Mouse (Mus musculus) heart, adult 2 months (tissue): ENCODE measurements at regions not wholly inside any gene's neighbourhood (a gene's known extent, or its start where the extent isn't known, plus 50 kb on each side); places are given as distances from the start of the nearest gene placed in this dataset.

Experiments used
- DNase-seq, 2 experiments: peaks; one replicate each; pipeline ENCODE4 v3.0.0; 2021
- H3K27ac ChIP-seq: fragments of 200-600 bp; 2 replicates; pipeline ENCODE4 v1.8.1; 2022
- H3K27me3 ChIP-seq: fragments of 200-500 bp; 2 replicates; pipeline ENCODE4 v1.6.1; 2012; ENCODE audit warnings: mild to moderate bottlenecking, low read length, inconsistent platforms, mixed read lengths; ENCODE audit not compliant: control insufficient read depth, insufficient read depth
- H3K36me3 ChIP-seq: fragments of 200-500 bp; 2 replicates; pipeline ENCODE4 v1.6.1; 2012; ENCODE audit warnings: low read length, inconsistent platforms; ENCODE audit not compliant: control insufficient read depth, insufficient read depth
- H3K4me1 ChIP-seq: fragments of 200-500 bp; 2 replicates; pipeline ENCODE4 v1.6.1; 2011; ENCODE audit warnings: low read length; ENCODE audit not compliant: control insufficient read depth, insufficient read depth
- H3K4me3 ChIP-seq: fragments of 200-600 bp; 2 replicates; pipeline ENCODE4 v1.8.1; 2022
- H3K79me2 ChIP-seq: fragments of 200-500 bp; replicated peaks from 2 replicates; pipeline ENCODE4 v1.6.1; 2012; ENCODE audit warnings: mild to moderate bottlenecking, inconsistent platforms, low read length, moderate library complexity, mixed read lengths; ENCODE audit not compliant: control insufficient read depth, insufficient read depth
- H3K9ac ChIP-seq: fragments of 200-500 bp; 2 replicates; pipeline ENCODE4 v1.6.1; 2012; ENCODE audit warnings: low read depth, mild to moderate bottlenecking, control low read depth, inconsistent platforms, low read length, mixed read lengths
- CTCF ChIP-seq: fragments of 200-600 bp; IDR thresholded peaks from 2 replicates; pipeline ENCODE4 v1.8.1; 2022; ENCODE audit warnings: antibody characterized with exemption, mild to moderate bottlenecking, moderate library complexity
- EP300 ChIP-seq: fragments of 200-500 bp; IDR thresholded peaks from 2 replicates; pipeline ENCODE4 v1.6.1; 2011; ENCODE audit warnings: low read depth, low read length, control low read depth; ENCODE audit not compliant: insufficient read depth
- POLR2A ChIP-seq: fragments of 200-500 bp; IDR thresholded peaks from 2 replicates; pipeline ENCODE4 v1.6.1; 2011; ENCODE audit warnings: mild to moderate bottlenecking, low read depth, low read length, control low read depth; ENCODE audit not compliant: insufficient read depth
- WGBS: fragments of 180-500 bp; shearing (Covaris S2); methylation state at CpG from one replicate; pipeline ENCODE4 v1.1.7; 2018; 5-methylcytosine and 5-hydroxymethylcytosine counted together
- intact Hi-C: fragments of 180-260 bp; cut with DNase I; formaldehyde crosslinking; loops from one replicate; pipeline ENCODE4 v1.15.1; 2025

DNA sequence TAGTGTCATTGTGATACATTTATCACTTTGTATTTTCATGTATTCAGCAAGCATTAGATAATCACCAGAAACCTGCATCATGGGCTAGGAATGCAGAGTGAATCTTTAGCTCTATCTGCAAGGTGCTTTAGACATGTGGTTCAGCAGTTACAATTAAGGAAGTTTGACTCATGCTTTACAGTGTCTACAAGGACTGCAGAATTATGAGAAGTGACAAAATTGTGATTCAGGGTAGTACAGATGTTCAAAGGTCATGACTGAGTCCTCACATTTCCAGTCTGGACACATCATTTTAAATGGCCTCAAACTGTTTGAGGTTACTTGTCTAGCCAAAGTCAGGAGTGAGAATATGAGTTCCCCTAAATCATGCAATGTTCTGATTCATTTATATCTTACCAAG is 171.3 kb upstream of the Pappa start:
- Histone ChIP-seq H3K27me3 (no peaks in the 10 kb centered on the region), H3K27ac (no peak overlapping the region), H3K4me1 (no peaks in the 10 kb centered on the region), H3K36me3 (no peaks in the 10 kb centered on the region), H3K9ac (no peak overlapping the region), H3K79me2 (no peaks in the 10 kb centered on the region), H3K4me3 (no peak overlapping the region)
- DNase-seq, result no peak
- intact Hi-C loops, result no loop called here
- no peak for TF ChIP-seq EP300
- no peak for TF ChIP-seq POLR2A
- TF ChIP-seq CTCF, result no peak

- H3K27ac ChIP-seq, result no peak overlapping the region
- no peaks in the 10 kb centered on the region for H3K27me3 ChIP-seq
- H3K4me1 ChIP-seq, result no peaks in the 10 kb centered on the region
- no peak overlapping the region for H3K9ac ChIP-seq
- intact Hi-C loops, result no loop called here
- 62% methylated on average over 4 of the region's 4 CpGs for whole genome bisulfite sequencing
- H3K79me2 ChIP-seq, result no peaks in the 10 kb centered on the region
- DNase-seq, result no peak
- no peaks in the 10 kb centered on the region for H3K36me3 ChIP-seq
- TF ChIP-seq EP300, result no peak
- no peak for TF ChIP-seq CTCF
- no peak for TF ChIP-seq POLR2A
- no peak overlapping the region for H3K4me3 ChIP-seq
Measured at GRCm38 (mm10) chr4:64958843-64959242, 165.1 kb upstream of the Pappa start.

- 57% methylated on average over 4 of the region's 4 CpGs for WGBS
- no peak for DNase-seq
- H3K4me3 ChIP-seq, result no peak overlapping the region
- TF ChIP-seq EP300 (no peak), POLR2A (no peak), CTCF (no peak)
- no peaks in the 10 kb centered on the region for H3K27me3 ChIP-seq
- no peaks in the 10 kb centered on the region for H3K4me1 ChIP-seq
- H3K79me2 ChIP-seq, result no peaks in the 10 kb centered on the region
- H3K27ac ChIP-seq, result no peak overlapping the region
- intact Hi-C loops, result no loop called here
- H3K36me3 ChIP-seq, result no peaks in the 10 kb centered on the region
- H3K9ac ChIP-seq, result no peak overlapping the region
Measured at GRCm38 (mm10) chr4:64961796-64962195, 162.2 kb upstream of the Pappa start.
